Mouse (Mus musculus): Measurements from ENCODE around the gene Hypm. TPM values are rescaled to one million over a fixed set of nuclear protein-coding genes. Genes with fewer than 3 reads are reported as not detected.

Hypm gene
- polyA plus RNA-seq (2012; rRNA removed), result not detected in 2 replicates

DNA sequence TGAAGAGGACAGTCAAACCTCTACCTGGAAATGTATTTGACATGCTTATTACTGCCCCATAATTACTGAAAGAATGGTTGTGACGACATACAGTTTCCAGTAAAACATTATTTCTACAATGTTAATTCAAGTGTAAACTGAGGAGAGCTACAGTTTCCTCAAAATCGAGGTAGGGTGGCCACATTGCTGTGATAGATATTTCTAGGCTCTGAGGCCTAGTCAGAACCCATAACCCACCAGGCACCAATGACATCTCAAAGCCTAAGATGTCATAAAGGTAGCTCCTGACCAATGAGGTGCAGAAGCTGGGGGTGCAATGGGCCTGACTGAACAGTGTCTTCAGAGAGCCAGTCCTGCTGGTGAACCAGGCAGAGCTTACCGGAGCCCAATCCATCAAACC, at the start of gene Hypm:
Gene Hypm (plus strand): TSS at position 301 of the 400 bp plus-strand sequence.
- no peaks in the 10 kb centered on the region for H3K27me3 ChIP-seq (ENCODE audit: control insufficient read depth, insufficient read depth, low read length)
- 75% methylated on average over 3 of the region's 3 CpGs for WGBS
- H3K4me3 ChIP-seq (ENCODE audit: low read depth, low read length), result no peak within 1 kb of the TSS
- H3K27ac ChIP-seq (ENCODE audit: insufficient read depth, low read depth, low read length), result no peak within 1 kb of the TSS
- no peak for TF ChIP-seq CTCF (IDR thresholded peaks at IDR 0.05; ENCODE audit: extremely low read depth, insufficient read length, insufficient replicate concordance, low read depth, low read length)
- no peak for TF ChIP-seq POLR2A (IDR thresholded peaks at IDR 0.05; ENCODE audit: low read depth, low read length)
- no peaks in the 10 kb centered on the region for H3K36me3 ChIP-seq (ENCODE audit: control insufficient read depth, insufficient read depth, low read length)
- no peaks in the 10 kb centered on the region for H3K4me1 ChIP-seq (ENCODE audit: control insufficient read depth, insufficient read depth, insufficient read length, low read length)

DNA sequence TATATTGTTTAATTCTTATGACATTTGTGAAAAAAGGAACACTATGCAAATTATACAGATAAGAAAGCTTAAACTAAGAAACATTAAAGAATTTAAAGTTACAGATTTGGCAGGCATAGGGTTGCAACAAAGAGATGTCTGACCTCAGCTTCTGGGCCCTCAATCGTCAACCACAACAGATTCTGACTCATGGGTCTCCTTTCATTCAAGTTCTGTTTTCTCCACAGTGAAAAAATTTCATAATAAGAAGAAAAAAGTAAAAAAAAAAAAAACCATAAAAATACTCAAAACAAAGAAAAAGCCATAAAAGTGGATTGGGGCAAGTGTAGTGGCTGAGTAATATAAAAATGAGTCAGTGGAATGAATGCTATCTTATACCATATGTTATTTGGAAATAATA, 36.6 kb upstream of the Hypm start:
- H3K27me3 ChIP-seq (ENCODE audit: control insufficient read depth, insufficient read depth, low read length), result no peaks in the 10 kb centered on the region
- TF ChIP-seq POLR2A (IDR thresholded peaks at IDR 0.05; ENCODE audit: low read depth, low read length) (no peak), CTCF (IDR thresholded peaks at IDR 0.05; ENCODE audit: extremely low read depth, insufficient read length, insufficient replicate concordance, low read depth, low read length) (no peak)
- no peak overlapping the region for H3K4me3 ChIP-seq (ENCODE audit: low read depth, low read length)
- WGBS, result 65% methylated on average over 1 of the region's 1 CpGs
- no peaks in the 10 kb centered on the region for H3K36me3 ChIP-seq (ENCODE audit: control insufficient read depth, insufficient read depth, low read length)
- H3K4me1 ChIP-seq (ENCODE audit: control insufficient read depth, insufficient read depth, insufficient read length, low read length), result no peaks in the 10 kb centered on the region
- H3K27ac ChIP-seq (ENCODE audit: insufficient read depth, low read depth, low read length), result no peak overlapping the region

GRCm38 (mm10) chrX:9812469-9812868, 34.3 kb upstream of the Hypm start:
- no peak for TF ChIP-seq CTCF (IDR thresholded peaks at IDR 0.05; ENCODE audit: extremely low read depth, insufficient read length, insufficient replicate concordance, low read depth, low read length)
- no peak for TF ChIP-seq POLR2A (IDR thresholded peaks at IDR 0.05; ENCODE audit: low read depth, low read length)
- Histone ChIP-seq H3K36me3 (ENCODE audit: control insufficient read depth, insufficient read depth, low read length) (no peaks in the 10 kb centered on the region), H3K4me1 (ENCODE audit: control insufficient read depth, insufficient read depth, insufficient read length, low read length) (no peaks in the 10 kb centered on the region), H3K4me3 (ENCODE audit: low read depth, low read length) (no peak overlapping the region), H3K27me3 (ENCODE audit: control insufficient read depth, insufficient read depth, low read length) (no peaks in the 10 kb centered on the region), H3K27ac (ENCODE audit: insufficient read depth, low read depth, low read length) (no peak overlapping the region)

GRCm38 (mm10) chrX:9834779-9835178, 11.9 kb upstream of the Hypm start:
- Histone ChIP-seq H3K27ac (ENCODE audit: insufficient read depth, low read depth, low read length) (no peak overlapping the region), H3K4me1 (ENCODE audit: control insufficient read depth, insufficient read depth, insufficient read length, low read length) (no peaks in the 10 kb centered on the region), H3K27me3 (ENCODE audit: control insufficient read depth, insufficient read depth, low read length) (no peaks in the 10 kb centered on the region), H3K36me3 (ENCODE audit: control insufficient read depth, insufficient read depth, low read length) (no peaks in the 10 kb centered on the region), H3K4me3 (ENCODE audit: low read depth, low read length) (no peak overlapping the region)
- 78% methylated on average over 2 of the region's 2 CpGs for WGBS
- TF ChIP-seq CTCF (IDR thresholded peaks at IDR 0.05; ENCODE audit: extremely low read depth, insufficient read length, insufficient replicate concordance, low read depth, low read length) (no peak), POLR2A (IDR thresholded peaks at IDR 0.05; ENCODE audit: low read depth, low read length) (no peak)

DNA sequence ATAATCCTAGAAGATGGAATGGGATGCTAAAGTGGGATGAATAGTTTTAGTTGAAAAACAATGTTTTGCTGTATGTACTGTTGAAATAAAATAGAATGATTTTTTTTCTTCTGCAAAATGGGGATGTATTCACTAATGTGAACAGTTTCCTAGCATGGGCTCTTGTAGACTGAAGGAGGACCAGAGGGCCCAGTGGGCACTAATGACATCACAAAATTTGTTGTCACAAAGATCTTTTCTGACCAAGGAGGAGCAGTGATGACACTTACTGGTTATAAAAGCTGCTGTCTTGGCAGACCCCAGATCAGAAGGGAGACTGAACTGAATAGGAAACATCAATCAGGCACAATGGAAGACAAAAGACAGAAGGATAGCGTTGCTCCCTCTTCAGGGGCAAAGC, 2.7 kb downstream of the Hypm start, which contains the start of gene H2al3:
Gene H2al3 (plus strand): TSS at position 301 of the 400 bp plus-strand sequence.
- Histone ChIP-seq H3K4me1 (ENCODE audit: control insufficient read depth, insufficient read depth, insufficient read length, low read length) (no peaks in the 10 kb centered on the region), H3K27ac (ENCODE audit: insufficient read depth, low read depth, low read length) (no peak within 1 kb of the TSS), H3K36me3 (ENCODE audit: control insufficient read depth, insufficient read depth, low read length) (no peaks in the 10 kb centered on the region), H3K27me3 (ENCODE audit: control insufficient read depth, insufficient read depth, low read length) (no peaks in the 10 kb centered on the region), H3K4me3 (ENCODE audit: low read depth, low read length) (no peak within 1 kb of the TSS)
- WGBS, result 65% methylated on average over 1 of the region's 1 CpGs
- no peak for TF ChIP-seq POLR2A (IDR thresholded peaks at IDR 0.05; ENCODE audit: low read depth, low read length)
- TF ChIP-seq CTCF (IDR thresholded peaks at IDR 0.05; ENCODE audit: extremely low read depth, insufficient read length, insufficient replicate concordance, low read depth, low read length), result no peak

DNA sequence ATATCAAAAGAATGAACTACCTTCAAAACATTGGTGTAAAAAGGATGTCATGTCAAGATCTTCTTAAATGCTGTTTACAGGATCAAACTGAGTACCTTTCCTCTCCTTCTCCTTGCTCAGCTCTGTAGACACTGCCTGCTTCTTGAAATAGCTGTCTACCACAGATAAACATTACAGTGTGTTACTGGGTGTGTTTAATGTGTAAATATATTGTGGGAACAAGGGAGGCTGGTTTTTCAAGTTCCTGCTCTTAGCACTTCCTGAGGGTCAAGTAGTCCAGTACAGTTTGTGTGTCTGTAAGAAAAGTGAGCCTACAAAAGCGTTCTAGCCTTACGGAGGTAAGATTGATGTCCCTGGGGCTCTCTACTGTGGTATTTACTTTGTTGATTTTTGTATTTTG, 15.1 kb downstream of the Hypm start:
- TF ChIP-seq POLR2A (IDR thresholded peaks at IDR 0.05; ENCODE audit: low read depth, low read length) (no peak), CTCF (IDR thresholded peaks at IDR 0.05; ENCODE audit: extremely low read depth, insufficient read length, insufficient replicate concordance, low read depth, low read length) (no peak)
- H3K27me3 ChIP-seq (ENCODE audit: control insufficient read depth, insufficient read depth, low read length), result no peaks in the 10 kb centered on the region
- H3K36me3 ChIP-seq (ENCODE audit: control insufficient read depth, insufficient read depth, low read length), result no peaks in the 10 kb centered on the region
- H3K4me1 ChIP-seq (ENCODE audit: control insufficient read depth, insufficient read depth, insufficient read length, low read length), result no peaks in the 10 kb centered on the region
- no peak overlapping the region for H3K4me3 ChIP-seq (ENCODE audit: low read depth, low read length)
- no peak overlapping the region for H3K27ac ChIP-seq (ENCODE audit: insufficient read depth, low read depth, low read length)
- 60% methylated on average over 2 of the region's 2 CpGs for WGBS

GRCm38 (mm10) chrX:9875519-9875918, 28.8 kb downstream of the Hypm start:
- H3K4me1 ChIP-seq (ENCODE audit: control insufficient read depth, insufficient read depth, insufficient read length, low read length), result no peaks in the 10 kb centered on the region
- H3K36me3 ChIP-seq (ENCODE audit: control insufficient read depth, insufficient read depth, low read length), result no peaks in the 10 kb centered on the region
- WGBS, result 71% methylated on average over 2 of the region's 2 CpGs
- no peak overlapping the region for H3K4me3 ChIP-seq (ENCODE audit: low read depth, low read length)
- no peak overlapping the region for H3K27ac ChIP-seq (ENCODE audit: insufficient read depth, low read depth, low read length)
- H3K27me3 ChIP-seq (ENCODE audit: control insufficient read depth, insufficient read depth, low read length), result no peaks in the 10 kb centered on the region
- TF ChIP-seq POLR2A (IDR thresholded peaks at IDR 0.05; ENCODE audit: low read depth, low read length) (no peak), CTCF (IDR thresholded peaks at IDR 0.05; ENCODE audit: extremely low read depth, insufficient read length, insufficient replicate concordance, low read depth, low read length) (no peak)

DNA sequence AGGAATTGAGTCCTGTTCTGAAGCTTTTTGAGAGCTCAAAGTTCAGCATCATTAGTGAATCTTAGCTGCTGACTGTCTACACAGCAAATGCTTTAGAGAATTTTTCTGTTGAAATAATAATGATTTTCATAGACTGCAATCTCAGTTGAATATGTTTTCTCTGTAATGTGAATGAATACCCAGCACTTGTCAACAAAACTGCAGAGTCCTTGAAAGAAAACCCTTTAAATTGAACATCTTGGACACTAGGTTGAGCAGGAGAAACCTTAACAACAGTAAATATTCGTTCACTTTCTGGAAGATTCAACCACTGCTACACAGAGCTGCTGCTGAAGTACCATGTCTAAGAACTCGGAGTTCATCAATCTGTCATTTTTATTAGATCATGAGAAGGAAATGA, 38.6 kb downstream of the Hypm start, which contains the start of gene Sytl5:
Gene Sytl5 (plus strand): TSS at position 301 of the 400 bp plus-strand sequence.
- Histone ChIP-seq H3K27ac (ENCODE audit: insufficient read depth, low read depth, low read length) (no peak within 1 kb of the TSS), H3K4me1 (ENCODE audit: control insufficient read depth, insufficient read depth, insufficient read length, low read length) (no peaks in the 10 kb centered on the region), H3K4me3 (ENCODE audit: low read depth, low read length) (no peak within 1 kb of the TSS), H3K36me3 (ENCODE audit: control insufficient read depth, insufficient read depth, low read length) (no peaks in the 10 kb centered on the region), H3K27me3 (ENCODE audit: control insufficient read depth, insufficient read depth, low read length) (no peaks in the 10 kb centered on the region)
- 71% methylated on average over 2 of the region's 2 CpGs for WGBS
- TF ChIP-seq CTCF (IDR thresholded peaks at IDR 0.05; ENCODE audit: extremely low read depth, insufficient read length, insufficient replicate concordance, low read depth, low read length) (no peak), POLR2A (IDR thresholded peaks at IDR 0.05; ENCODE audit: low read depth, low read length) (no peak)

Other genes with a start within 250 kb of the Hypm start
- gene Dynlt3, start 183.9 kb upstream of the Hypm start, polyA plus RNA-seq (2012; rRNA removed), result 1.1 and 2.1 TPM in 2 replicates
- not detected in 2 replicates for gene H2al3, start 2.8 kb downstream of the Hypm start, polyA plus RNA-seq (2012; rRNA removed)
- gene Sytl5, start 38.7 kb downstream of the Hypm start, polyA plus RNA-seq (2012; rRNA removed), result 0.10 and 0.16 TPM in 2 replicates

Measured in small intestine, adult 2 months (tissue).